Mouse (Mus musculus) olfactory bulb, adult 2 months (tissue): ENCODE data around the gene Esd. TPM values are rescaled to one million over a fixed set of nuclear protein-coding genes. Genes with fewer than 3 reads are reported as not detected.

Experiments used
- H3K27ac ChIP-seq: fragments of 200-500 bp; 2 replicates; pipeline ENCODE4 v1.5.1; 2012; ENCODE audit warnings: low read depth, low read length; ENCODE audit not compliant: insufficient read depth
- H3K4me1 ChIP-seq: fragments of 200-500 bp; 2 replicates; pipeline ENCODE4 v1.6.1; 2012; ENCODE audit warnings: low read length; ENCODE audit not compliant: control insufficient read depth, insufficient read depth
- H3K4me3 ChIP-seq: fragments of 200-500 bp; 2 replicates; pipeline ENCODE4 v1.5.1; 2012; ENCODE audit warnings: mild to moderate bottlenecking, low read depth, low read length, moderate library complexity; ENCODE audit not compliant: insufficient read depth
- CTCF ChIP-seq: fragments of 200-500 bp; IDR thresholded peaks from 2 replicates; pipeline ENCODE4 v1.5.1; 2012; ENCODE audit warnings: low read depth, mild to moderate bottlenecking, low read length, moderate library complexity; ENCODE audit not compliant: insufficient read depth
- POLR2A ChIP-seq: fragments of 200-500 bp; IDR thresholded peaks from 2 replicates; pipeline ENCODE4 v1.6.1; 2012; ENCODE audit warnings: mild to moderate bottlenecking, low read depth, low read length, moderate library complexity; ENCODE audit not compliant: insufficient read depth
- WGBS: fragments of 180-500 bp; shearing (Covaris S2); methylation state at CpG from one replicate; pipeline ENCODE4 v1.1.7; 2018; 5-methylcytosine and 5-hydroxymethylcytosine counted together
- polyA plus RNA-seq: library from polyadenylated mRNA; stranded (reverse); fragments of >200 nt; gene quantifications from 2 replicates; pipeline ENCODE4 v1.2.4, GENCODE M21; 2012; ENCODE audit warnings: low replicate concordance; ENCODE audit not compliant: missing spikeins, insufficient read depth, insufficient read length

Gene Esd
- polyA plus RNA-seq = not detected in 2 replicates

- under 1% methylated on average over 53 of the region's 53 CpGs for WGBS
- Histone ChIP-seq H3K4me3 (peak within 1 kb of the TSS; percentile 59), H3K4me1 (peaks cover 3% of the 10 kb centered on the region; the same call in 1 of the 2 replicates), H3K27ac (no peak within 1 kb of the TSS)
- peak; percentile 53; the same call in 1 of the 2 replicates for TF ChIP-seq POLR2A
- TF ChIP-seq CTCF = no peak
These were observed at the start of gene Esd for GRCm38 (mm10) chr14:74732079-74732783. Esd (plus strand) TSS chr14:74732297.

GRCm38 (mm10) chr14:74684298-74684978, 47.7 kb upstream of the Esd start:
- no peak for TF ChIP-seq CTCF
- TF ChIP-seq POLR2A = no peak
- H3K4me1 ChIP-seq = 0 out of 2 replicates have a peak, but pooled peaks cover 3% of the 10 kb centered on the region
- 84% methylated on average over 5 of the region's 5 CpGs for WGBS

GRCm38 (mm10) chr14:74691963-74692362, 40.1 kb upstream of the Esd start:
- TF ChIP-seq CTCF = no peak
- no peak for TF ChIP-seq POLR2A
- WGBS = 93% methylated on average over 2 of the region's 2 CpGs
- Histone ChIP-seq H3K27ac (no peak overlapping the region), H3K4me3 (no peak overlapping the region), H3K4me1 (0 out of 2 replicates have a peak, but pooled peaks cover 3% of the 10 kb centered on the region)

More at GRCm38 (mm10) chr14:74684298-74684978, 47.7 kb upstream of the Esd start:
- no peak overlapping the region for H3K27ac ChIP-seq
- no peak overlapping the region for H3K4me3 ChIP-seq

GRCm38 (mm10) chr14:74696766-74697165, 35.3 kb upstream of the Esd start:
- no peak for TF ChIP-seq CTCF
- TF ChIP-seq POLR2A = no peak
- H3K27ac ChIP-seq = no peak overlapping the region
- WGBS = 38% methylated on average over 4 of the region's 4 CpGs
- 0 out of 2 replicates have a peak, but pooled peaks cover 3% of the 10 kb centered on the region for H3K4me1 ChIP-seq
- H3K4me3 ChIP-seq = no peak overlapping the region

GRCm38 (mm10) chr14:74697432-74697831, 34.7 kb upstream of the Esd start:
- TF ChIP-seq POLR2A = no peak
- no peak for TF ChIP-seq CTCF
- 0 out of 2 replicates have a peak, but pooled peaks cover 3% of the 10 kb centered on the region for H3K4me1 ChIP-seq
- no peak overlapping the region for H3K27ac ChIP-seq
- H3K4me3 ChIP-seq = no peak overlapping the region

GRCm38 (mm10) chr14:74699241-74699640, 32.9 kb upstream of the Esd start:
- no peak overlapping the region for H3K27ac ChIP-seq
- 87% methylated on average over 3 of the region's 3 CpGs for WGBS
- no peak overlapping the region for H3K4me3 ChIP-seq
- H3K4me1 ChIP-seq = 0 out of 2 replicates have a peak, but pooled peaks cover 3% of the 10 kb centered on the region
- TF ChIP-seq POLR2A = no peak

- WGBS = 69% methylated on average over 6 of the region's 6 CpGs
- no peak overlapping the region for H3K27ac ChIP-seq
- no peak for TF ChIP-seq POLR2A
- no peak overlapping the region for H3K4me3 ChIP-seq
- no peaks in the 10 kb centered on the region for H3K4me1 ChIP-seq
These were observed 28.2 kb upstream of the Esd start for GRCm38 (mm10) chr14:74703930-74704329.

GRCm38 (mm10) chr14:74709054-74709453, 23.0 kb upstream of the Esd start:
- TF ChIP-seq POLR2A = no peak
- no peak for TF ChIP-seq CTCF
- H3K27ac ChIP-seq = no peak overlapping the region
- H3K4me1 ChIP-seq = no peaks in the 10 kb centered on the region
- WGBS = 14% methylated on average over 3 of the region's 3 CpGs
- no peak overlapping the region for H3K4me3 ChIP-seq

- TF ChIP-seq CTCF (no peak), POLR2A (no peak)
- WGBS = 71% methylated on average over 3 of the region's 3 CpGs
These were observed 8.6 kb upstream of the Esd start for GRCm38 (mm10) chr14:74723541-74723940.

More at GRCm38 (mm10) chr14:74723541-74723940, 8.6 kb upstream of the Esd start:
- no peak overlapping the region for H3K4me3 ChIP-seq
- no peaks in the 10 kb centered on the region for H3K4me1 ChIP-seq
- no peak overlapping the region for H3K27ac ChIP-seq
